Mouse (Mus musculus) brain, adult 10 weeks (tissue): ENCODE measurements around the gene Rspry1. TPM values are rescaled to one million over a fixed set of nuclear protein-coding genes. Genes with fewer than 3 reads are reported as not detected.

Experiments used
- polyA plus RNA-seq: library from polyadenylated mRNA; stranded (reverse); fragments of 350-450 nt; fragmentation: Illumina TruSeq; extraction: RNeasy Lipid Tissue Mini Kit (QIAGEN cat#74804); gene quantifications from one replicate; pipeline ENCODE4 v1.2.3, GENCODE M21; 2015; ENCODE audit warnings: low read depth, low replicate concordance

The Rspry1 gene
- polyA plus RNA-seq = 17.8 TPM

GRCm38 (mm10) chr8:94601607-94602385 lies at the start of gene Rspry1, which contains the start of gene Fam192a:
Rspry1 (plus strand) TSS chr8:94601937.
Fam192a (minus strand) TSS chr8:94601997.

GRCm38 (mm10) chr8:94666456-94667308 lies 64.9 kb downstream of the Rspry1 start, which contains the start of gene Arl2bp:
Arl2bp (plus strand) TSS chr8:94666600.

GRCm38 (mm10) chr8:94695994-94696384 lies 94.3 kb downstream of the Rspry1 start, which contains the start of gene Pllp:
Pllp (minus strand) TSS chr8:94696278.

Other genes with a start within 250 kb of the Rspry1 start
- gene Herpud1, start 215.5 kb upstream of the Rspry1 start, polyA plus RNA-seq = 88.8 TPM
- 0.34 TPM for gene Nlrc5, start 167.6 kb upstream of the Rspry1 start, polyA plus RNA-seq
- gene Cpne2, start 68.9 kb upstream of the Rspry1 start, polyA plus RNA-seq = 19.2 TPM
- 51.9 TPM for gene Fam192a, start 60 bp downstream of the Rspry1 start, polyA plus RNA-seq
- 193 TPM for gene Arl2bp, start 64.7 kb downstream of the Rspry1 start, polyA plus RNA-seq
- 111 TPM for gene Pllp, start 94.3 kb downstream of the Rspry1 start, polyA plus RNA-seq
- 0.27 TPM for gene Ccl22, start 143.7 kb downstream of the Rspry1 start, polyA plus RNA-seq
- gene Cx3cl1, start 170.1 kb downstream of the Rspry1 start, polyA plus RNA-seq = 480 TPM
- gene Ccl17, start 208.5 kb downstream of the Rspry1 start, polyA plus RNA-seq = 1.2 TPM
- gene Coq9, start 236.4 kb downstream of the Rspry1 start, polyA plus RNA-seq = 115 TPM
- 46.5 TPM for gene Ciapin1, start 236.4 kb downstream of the Rspry1 start, polyA plus RNA-seq